Mouse (Mus musculus): ENCODE results near the gene Mrpl22. TPM values are rescaled to one million over a fixed set of nuclear protein-coding genes. Genes with fewer than 3 reads are reported as not detected.
"Not testable (repeated sequence)": the region's sequence is repeated elsewhere in the genome, so short reads cannot be mapped to it uniquely, and the experiment has no call there.

Gene Mrpl22
- total RNA-seq, 2 experiments from 2014 or later: 37.6 to 37.9 TPM

DNA sequence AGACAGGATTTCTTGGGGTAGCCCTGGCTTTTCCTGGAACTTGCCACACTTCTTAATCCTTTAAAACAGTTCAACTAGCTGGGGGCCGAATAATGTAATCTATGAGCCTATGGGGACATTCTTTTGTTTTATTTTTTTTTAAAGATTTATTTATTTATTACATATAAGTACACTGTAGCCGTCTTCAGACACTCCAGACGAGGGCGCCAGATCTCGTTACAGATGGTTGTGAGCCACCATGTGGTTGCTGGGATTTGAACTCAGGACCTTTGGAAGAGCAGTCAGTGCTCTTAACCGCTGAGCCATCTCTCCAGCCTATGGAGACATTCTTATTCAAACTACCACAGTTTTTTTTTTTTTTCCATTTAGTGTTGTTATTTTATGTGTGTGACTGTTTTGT is 8.5 kb downstream of the Mrpl22 start:
- DNase-seq: not testable (repeated sequence)
- intact Hi-C loops (cut with DNase I): loop anchor here (5.0 to 10.0 kb wide), 3 partner anchors 42 to 315 kb away; partner anchors contain the start of gene Olfr332

- intact Hi-C loops (cut with DNase I): loop anchor here (10.0 kb wide), 1 partner anchor 314 kb away; the partner anchor contains the start of gene Olfr332
- DNase-seq: no peak
Measured at GRCm38 (mm10) chr11:58180756-58181155, 9.3 kb downstream of the Mrpl22 start.

GRCm38 (mm10) chr11:58183579-58183978 is 12.1 kb downstream of the Mrpl22 start:
- intact Hi-C loops (cut with DNase I): loop anchor here (10.0 kb wide), 1 partner anchor 311 kb away; the partner anchor contains the start of gene Olfr332
- no peak for DNase-seq

- no peak for DNase-seq
- intact Hi-C loops (cut with DNase I): loop anchor here (10.0 kb wide), 1 partner anchor 305 kb away; the partner anchor contains the start of gene Olfr332
Measured at GRCm38 (mm10) chr11:58189675-58190074, 18.2 kb downstream of the Mrpl22 start.

DNA sequence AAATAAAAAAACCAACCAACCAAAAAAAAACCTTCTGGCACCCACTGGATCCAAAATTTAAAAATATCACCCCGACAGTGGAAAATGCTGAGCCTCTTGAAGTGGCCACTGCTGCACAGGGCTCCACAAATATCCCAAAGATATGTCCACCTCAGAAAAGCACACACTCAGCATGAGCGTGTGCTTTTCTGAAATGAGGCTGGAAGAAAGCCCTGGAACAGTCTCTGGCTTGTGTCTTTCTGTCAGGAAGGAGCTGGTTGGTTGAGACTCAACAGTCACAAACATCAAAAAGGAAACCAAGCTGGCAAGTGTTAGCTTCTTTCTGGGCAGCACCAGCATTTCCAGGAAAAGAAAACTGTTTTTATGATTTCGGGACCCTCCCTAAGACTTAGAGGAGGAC is 21.9 kb downstream of the Mrpl22 start:
- intact Hi-C loops (cut with DNase I): no loop called here
- no peak for DNase-seq

GRCm38 (mm10) chr11:58193860-58194520 is 22.5 kb downstream of the Mrpl22 start:
- DNase-seq: no peak
- intact Hi-C loops (cut with DNase I): no loop called here

DNA sequence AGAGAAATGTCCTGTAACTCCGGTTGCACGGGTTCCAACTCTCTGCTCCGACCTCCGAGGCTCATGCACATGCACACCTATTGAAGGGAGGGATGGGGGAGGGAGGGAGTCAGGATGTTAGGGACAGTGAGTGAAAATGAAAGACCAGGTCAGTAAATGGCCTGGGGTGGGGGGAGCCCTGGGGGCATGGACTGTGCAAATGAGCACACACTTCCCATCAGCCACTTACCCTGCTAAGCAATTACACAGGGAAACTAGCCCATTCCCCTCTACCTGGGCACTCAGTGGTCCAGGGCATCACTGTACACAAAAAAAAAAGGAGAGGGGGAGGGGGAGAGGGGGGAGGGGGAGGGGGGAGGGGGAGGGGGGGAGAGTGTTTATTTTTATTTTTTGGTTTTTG is 27.2 kb downstream of the Mrpl22 start:
- intact Hi-C loops (cut with DNase I): no loop called here
- DNase-seq: no peak

- intact Hi-C loops (cut with DNase I): not testable (repeated sequence)
- peak; percentile 36 for DNase-seq
Measured at GRCm38 (mm10) chr11:58199229-58200037, 28.0 kb downstream of the Mrpl22 start, which contains the start of the genes Igtp and Irgm2. Gene Igtp, plus strand, starts transcription at chr11:58199556. Gene Irgm2, plus strand, starts transcription at chr11:58199618.

- intact Hi-C loops (cut with DNase I): no loop called here
Measured at GRCm38 (mm10) chr11:58200226-58200625, 28.8 kb downstream of the Mrpl22 start.

DNA sequence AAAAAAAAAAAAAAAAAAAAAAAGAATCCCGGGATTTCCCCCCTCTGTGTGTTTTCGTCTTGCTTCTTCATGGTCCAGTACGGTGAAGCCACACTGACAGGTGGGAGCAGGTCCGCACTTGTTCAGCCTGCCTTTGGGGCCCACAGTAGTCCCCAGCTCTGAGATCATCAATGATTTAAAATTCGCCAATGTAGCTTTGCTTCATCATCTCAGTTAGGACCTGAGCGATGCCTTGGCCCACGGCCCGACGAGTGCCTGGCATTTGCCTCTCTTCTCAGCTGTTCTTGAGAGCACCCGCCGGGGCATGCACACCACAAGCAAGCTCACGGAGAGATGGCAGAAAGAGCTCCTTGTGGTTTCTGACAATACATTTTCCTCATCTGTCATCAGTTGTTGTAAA is 29.6 kb downstream of the Mrpl22 start:
- DNase-seq: peak; percentile 58
- intact Hi-C loops (cut with DNase I): no loop called here

More at GRCm38 (mm10) chr11:58200226-58200625, 28.8 kb downstream of the Mrpl22 start:
- no peak for DNase-seq

DNA sequence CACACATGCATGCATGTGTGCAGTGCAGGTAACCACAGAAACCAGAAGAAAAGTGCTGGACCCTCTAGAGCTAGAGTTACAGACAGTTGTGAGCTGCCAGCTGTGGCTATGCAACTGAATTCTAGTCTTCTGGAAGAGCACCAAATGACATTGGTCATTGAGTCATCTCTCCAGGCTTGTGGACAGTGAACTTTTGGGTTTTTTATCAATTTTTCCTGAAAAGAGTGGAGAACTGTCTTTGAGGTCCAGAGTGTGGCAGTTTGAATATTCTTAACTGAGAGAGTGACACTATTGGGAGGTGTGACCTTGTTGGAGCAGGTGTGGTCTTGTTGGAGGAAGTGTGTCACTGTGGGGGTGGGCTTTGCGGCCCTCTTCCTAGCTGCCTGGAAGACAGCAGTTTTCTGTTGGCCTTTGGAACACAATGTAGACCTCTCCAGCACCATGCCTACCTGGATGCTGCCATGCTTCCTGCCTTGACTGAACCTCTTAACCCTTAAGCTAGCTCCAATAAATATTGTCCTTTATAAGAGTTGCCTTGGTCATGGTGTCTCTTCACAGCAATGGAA is 38.9 kb downstream of the Mrpl22 start:
- intact Hi-C loops (cut with DNase I): no loop called here
- no peak for DNase-seq

GRCm38 (mm10) chr11:58211062-58211681 is 39.7 kb downstream of the Mrpl22 start:
- DNase-seq: no peak
- intact Hi-C loops (cut with DNase I): no loop called here

GRCm38 (mm10) chr11:58211682-58212067 is 40.2 kb downstream of the Mrpl22 start:
- intact Hi-C loops (cut with DNase I): no loop called here
- no peak for DNase-seq

GRCm38 (mm10) chr11:58213673-58214342 is 42.3 kb downstream of the Mrpl22 start:
- no peak for DNase-seq
- intact Hi-C loops (cut with DNase I): no loop called here

- peak; percentile 31 for DNase-seq
- intact Hi-C loops (cut with DNase I): no loop called here
Measured at GRCm38 (mm10) chr11:58214391-58215048, 43.1 kb downstream of the Mrpl22 start.

- intact Hi-C loops (cut with DNase I); DNase-seq: not testable (repeated sequence)
Measured at GRCm38 (mm10) chr11:58215049-58215430, 43.6 kb downstream of the Mrpl22 start.

DNA sequence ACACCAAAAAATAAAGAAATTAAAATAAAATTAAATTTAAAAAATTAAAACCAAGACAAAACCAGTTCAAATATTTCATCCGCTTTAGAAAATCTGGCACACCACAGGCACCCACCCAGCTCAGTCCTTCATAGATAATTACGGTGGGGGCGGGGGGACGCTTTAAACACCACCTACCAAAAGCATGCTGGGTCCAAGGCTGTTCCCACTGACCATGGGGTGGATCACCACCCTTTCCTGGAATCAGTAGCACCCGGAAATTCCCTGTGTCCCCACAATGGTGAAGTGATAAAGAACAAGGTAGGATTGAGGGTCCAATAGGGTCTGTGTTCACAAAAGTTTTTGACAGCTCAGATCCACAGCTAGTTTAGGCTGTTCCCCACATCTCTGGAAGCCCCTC is 44.4 kb downstream of the Mrpl22 start:
- DNase-seq: no peak
- intact Hi-C loops (cut with DNase I): no loop called here

DNA sequence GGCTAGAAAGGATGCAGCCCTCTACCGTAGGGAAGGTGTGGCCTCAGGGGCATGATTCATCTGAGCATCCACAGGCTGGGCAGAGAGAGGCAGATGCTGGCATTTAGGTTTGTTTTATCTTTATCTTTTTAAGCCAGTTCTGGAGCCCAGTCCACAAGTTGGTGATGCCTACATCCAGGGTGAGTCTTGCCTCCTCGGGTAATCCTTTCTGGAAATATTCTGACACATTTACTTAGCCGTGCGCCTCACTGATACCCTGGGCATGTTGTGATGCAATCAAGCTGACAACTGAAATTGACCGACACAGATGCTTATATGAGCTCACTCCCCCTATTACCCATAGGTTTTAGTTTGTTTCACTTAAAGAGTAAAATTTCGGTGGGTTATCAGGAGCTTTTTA is 45.4 kb downstream of the Mrpl22 start:
- DNase-seq: no peak
- intact Hi-C loops (cut with DNase I): no loop called here

- DNase-seq: peak; percentile 76
- intact Hi-C loops (cut with DNase I): loop anchor here (5.0 kb wide), 1 partner anchor 46 kb away; no protein-coding TSS in a partner anchor
Measured at GRCm38 (mm10) chr11:58223751-58224150, 52.3 kb downstream of the Mrpl22 start.

GRCm38 (mm10) chr11:58224313-58224712 is 52.9 kb downstream of the Mrpl22 start:
- intact Hi-C loops (cut with DNase I): loop anchor here (5.0 kb wide), 1 partner anchor 47 kb away; no protein-coding TSS in a partner anchor
- no peak for DNase-seq
